Mouse (Mus musculus) left cerebral cortex, postnatal 25 days (tissue): Measurements from ENCODE around the gene Fam219a. TPM values are rescaled to one million over a fixed set of nuclear protein-coding genes. Genes with fewer than 3 reads are reported as not detected.
A peak's percentile ranks its signal among the peaks of the same experiment; 100 is the strongest.

Source experiments
- DNase-seq, 2 experiments: peaks; one replicate each; pipeline ENCODE4 v3.0.0; 2022; ENCODE audit warnings: low spot score in 2 of 2, mixed read lengths in 1 of 2
- intact Hi-C: fragments of 180-260 bp; cut with DNase I; formaldehyde crosslinking; loops from one replicate; pipeline ENCODE4 v1.15.1; 2025
- total RNA-seq, 2 experiments: library from RNA; stranded (reverse); gene quantifications; 2 replicates each; pipeline ENCODE4 v1.2.3; 2021

Fam219a gene
- total RNA-seq: 100 to 1,000 TPM; 203 to 209 TPM

GRCm38 (mm10) chr4:41569411-41569885 is at the start of gene Fam219a, which contains the start of gene Dnaic1:
Gene Fam219a, minus strand, starts transcription at chr4:41569538.
Gene Dnaic1, plus strand, starts transcription at chr4:41569775.
- intact Hi-C loops: loop anchor here (2.0 to 5.0 kb wide), 3 partner anchors 47 to 143 kb away; partner anchors contain the start of gene Rpp25l
- DNase-seq: peak; percentile 99 to 100

- intact Hi-C loops: loop anchor here (2.0 kb wide), 2 partner anchors 63 to 91 kb away; no protein-coding TSS in a partner anchor
- DNase-seq: peak; percentile 64 to 84
These were observed 46.6 kb upstream of the Fam219a start for GRCm38 (mm10) chr4:41615661-41616599.

- DNase-seq: peak; percentile 88
- intact Hi-C loops: loop anchor here (1.0 to 5.0 kb wide), 4 partner anchors 61 to 145 kb away; no protein-coding TSS in a partner anchor
These were observed 44.8 kb upstream of the Fam219a start for GRCm38 (mm10) chr4:41614156-41614555.

GRCm38 (mm10) chr4:41612166-41612565 is 42.8 kb upstream of the Fam219a start:
- no peak for DNase-seq

GRCm38 (mm10) chr4:41610594-41610980 is 41.2 kb upstream of the Fam219a start:
- DNase-seq: no peak
- intact Hi-C loops: loop anchor here (5.0 kb wide), 1 partner anchor 97 kb away; no protein-coding TSS in a partner anchor

More at GRCm38 (mm10) chr4:41612166-41612565, 42.8 kb upstream of the Fam219a start:
- intact Hi-C loops: loop anchor here (5.0 kb wide), 1 partner anchor 95 kb away; no protein-coding TSS in a partner anchor

GRCm38 (mm10) chr4:41609681-41610593 is 40.6 kb upstream of the Fam219a start:
- intact Hi-C loops: loop anchor here (5.0 kb wide), 1 partner anchor 97 kb away; no protein-coding TSS in a partner anchor
- DNase-seq: no peak

GRCm38 (mm10) chr4:41606784-41607183 is 37.4 kb upstream of the Fam219a start:
- DNase-seq: no peak
- intact Hi-C loops: no loop called here

- peak in 1 of 2 experiments; percentile 30 for DNase-seq
- intact Hi-C loops: no loop called here
These were observed 35.4 kb upstream of the Fam219a start for GRCm38 (mm10) chr4:41604476-41605396.

- no peak for DNase-seq
- intact Hi-C loops: no loop called here
These were observed 33.5 kb upstream of the Fam219a start for GRCm38 (mm10) chr4:41602818-41603217.

- DNase-seq: no peak
These were observed 14.0 kb upstream of the Fam219a start for GRCm38 (mm10) chr4:41583353-41583752.

GRCm38 (mm10) chr4:41575914-41576313 is 6.6 kb upstream of the Fam219a start:
- intact Hi-C loops: no loop called here
- DNase-seq: no peak

More at GRCm38 (mm10) chr4:41583353-41583752, 14.0 kb upstream of the Fam219a start:
- intact Hi-C loops: no loop called here

- intact Hi-C loops: no loop called here
- peak in 1 of 2 experiments; percentile 46 for DNase-seq
These were observed 4.2 kb upstream of the Fam219a start for GRCm38 (mm10) chr4:41573492-41573891.

- intact Hi-C loops: no loop called here
- DNase-seq: no peak
These were observed 2.2 kb upstream of the Fam219a start for GRCm38 (mm10) chr4:41571490-41571889.

GRCm38 (mm10) chr4:41568682-41569410 is 492 bp downstream of the Fam219a start:
- peak in 1 of 2 experiments; percentile 61 for DNase-seq
- intact Hi-C loops: loop anchor here (2.0 to 5.0 kb wide), 3 partner anchors 47 to 143 kb away; partner anchors contain the start of gene Rpp25l

- DNase-seq: peak; percentile 56 to 80
- intact Hi-C loops: loop anchor here (2.0 to 5.0 kb wide), 3 partner anchors 46 to 144 kb away; partner anchors contain the start of gene Rpp25l
These were observed 1.1 kb downstream of the Fam219a start for GRCm38 (mm10) chr4:41568239-41568638.

- peak in 1 of 2 experiments; percentile 72 for DNase-seq
- intact Hi-C loops: loop anchor here (5.0 kb wide), 2 partner anchors 44 to 146 kb away; partner anchors contain the start of gene Rpp25l
These were observed 3.2 kb downstream of the Fam219a start for GRCm38 (mm10) chr4:41566123-41566522.

GRCm38 (mm10) chr4:41563297-41563696 is 6.0 kb downstream of the Fam219a start:
- intact Hi-C loops: no loop called here
- no peak for DNase-seq
